Mouse (Mus musculus): ENCODE measurements at regions not wholly inside any gene's neighbourhood (a gene's known extent, or its start where the extent isn't known, plus 50 kb on each side); places are given as distances from the start of the nearest gene placed in this dataset.

GRCm38 (mm10) chr5:73874770-73875169 lies 193.5 kb downstream of the Usp46 start:
- 92% methylated on average over 1 of the region's 1 CpGs for WGBS

GRCm38 (mm10) chr5:73875847-73876246 lies 192.4 kb downstream of the Usp46 start:
- H3K4me3 ChIP-seq (ENCODE audit: low read depth, low read length) = no peak overlapping the region
- DNase-seq (ENCODE audit: low spot score) (no peak), ATAC-seq (replicated peaks; ENCODE audit: low FRiP score) (no peak)
- H3K27me3 ChIP-seq (ENCODE audit: control insufficient read depth, insufficient read depth, low read length) = no peaks in the 10 kb centered on the region
- no peaks in the 10 kb centered on the region for H3K9me3 ChIP-seq (ENCODE audit: control insufficient read depth, low read length)
- H3K36me3 ChIP-seq (ENCODE audit: control insufficient read depth, insufficient read depth, low read length) = no peaks in the 10 kb centered on the region
- no peak overlapping the region for H3K27ac ChIP-seq (ENCODE audit: low read depth, low read length)
- H3K4me2 ChIP-seq (ENCODE audit: low read depth, low read length, severe bottlenecking) = no peak overlapping the region
- H3K4me1 ChIP-seq (replicated peaks; ENCODE audit: control insufficient read depth, insufficient read depth, low read length) = no peaks in the 10 kb centered on the region
- WGBS = 78% methylated on average over 3 of the region's 3 CpGs
- no peak overlapping the region for H3K9ac ChIP-seq (ENCODE audit: low read length)

More at GRCm38 (mm10) chr5:73874770-73875169, 193.5 kb downstream of the Usp46 start:
- ATAC-seq (replicated peaks; ENCODE audit: low FRiP score) (no peak), DNase-seq (ENCODE audit: low spot score) (no peak)
- Histone ChIP-seq H3K9me3 (ENCODE audit: control insufficient read depth, low read length) (no peaks in the 10 kb centered on the region), H3K27ac (ENCODE audit: low read depth, low read length) (no peak overlapping the region), H3K4me1 (replicated peaks; ENCODE audit: control insufficient read depth, insufficient read depth, low read length) (no peaks in the 10 kb centered on the region), H3K36me3 (ENCODE audit: control insufficient read depth, insufficient read depth, low read length) (no peaks in the 10 kb centered on the region), H3K9ac (ENCODE audit: low read length) (no peak overlapping the region), H3K4me3 (ENCODE audit: low read depth, low read length) (no peak overlapping the region), H3K27me3 (ENCODE audit: control insufficient read depth, insufficient read depth, low read length) (no peaks in the 10 kb centered on the region), H3K4me2 (ENCODE audit: low read depth, low read length, severe bottlenecking) (no peak overlapping the region)

GRCm38 (mm10) chr5:73880936-73881335 lies 187.3 kb downstream of the Usp46 start:
- 83% methylated on average over 3 of the region's 3 CpGs for WGBS
- no peaks in the 10 kb centered on the region for H3K27me3 ChIP-seq (ENCODE audit: control insufficient read depth, insufficient read depth, low read length)
- no peak overlapping the region for H3K4me3 ChIP-seq (ENCODE audit: low read depth, low read length)
- H3K4me1 ChIP-seq (replicated peaks; ENCODE audit: control insufficient read depth, insufficient read depth, low read length) = no peaks in the 10 kb centered on the region
- no peaks in the 10 kb centered on the region for H3K36me3 ChIP-seq (ENCODE audit: control insufficient read depth, insufficient read depth, low read length)
- H3K27ac ChIP-seq (ENCODE audit: low read depth, low read length) = no peak overlapping the region
- H3K9ac ChIP-seq (ENCODE audit: low read length) = no peak overlapping the region
- ATAC-seq (replicated peaks; ENCODE audit: low FRiP score) (no peak), DNase-seq (ENCODE audit: low spot score) (no peak)
- H3K9me3 ChIP-seq (ENCODE audit: control insufficient read depth, low read length) = no peaks in the 10 kb centered on the region
- H3K4me2 ChIP-seq (ENCODE audit: low read depth, low read length, severe bottlenecking) = no peak overlapping the region

- Histone ChIP-seq H3K9me3 (ENCODE audit: control insufficient read depth, low read length) (no peaks in the 10 kb centered on the region), H3K4me3 (ENCODE audit: low read depth, low read length) (no peak overlapping the region), H3K4me2 (ENCODE audit: low read depth, low read length, severe bottlenecking) (no peak overlapping the region), H3K36me3 (ENCODE audit: control insufficient read depth, insufficient read depth, low read length) (no peaks in the 10 kb centered on the region), H3K9ac (ENCODE audit: low read length) (no peak overlapping the region), H3K4me1 (replicated peaks; ENCODE audit: control insufficient read depth, insufficient read depth, low read length) (no peaks in the 10 kb centered on the region), H3K27ac (ENCODE audit: low read depth, low read length) (no peak overlapping the region), H3K27me3 (ENCODE audit: control insufficient read depth, insufficient read depth, low read length) (no peaks in the 10 kb centered on the region)
- no peak for ATAC-seq (replicated peaks; ENCODE audit: low FRiP score)
- DNase-seq (ENCODE audit: low spot score) = peak; percentile 54
- 72% methylated on average over 5 of the region's 5 CpGs for WGBS
Measured at GRCm38 (mm10) chr5:73881941-73882340, 186.3 kb downstream of the Usp46 start.

GRCm38 (mm10) chr5:73884998-73885397 lies 183.2 kb downstream of the Usp46 start:
- no peak overlapping the region for H3K4me2 ChIP-seq (ENCODE audit: low read depth, low read length, severe bottlenecking)

GRCm38 (mm10) chr5:73885691-73886090 lies 182.5 kb downstream of the Usp46 start:
- 93% methylated on average over 1 of the region's 1 CpGs for WGBS
- Histone ChIP-seq H3K27ac (ENCODE audit: low read depth, low read length) (no peak overlapping the region), H3K9ac (ENCODE audit: low read length) (no peak overlapping the region), H3K4me2 (ENCODE audit: low read depth, low read length, severe bottlenecking) (no peak overlapping the region), H3K4me1 (replicated peaks; ENCODE audit: control insufficient read depth, insufficient read depth, low read length) (no peaks in the 10 kb centered on the region), H3K27me3 (ENCODE audit: control insufficient read depth, insufficient read depth, low read length) (no peaks in the 10 kb centered on the region), H3K4me3 (ENCODE audit: low read depth, low read length) (no peak overlapping the region), H3K9me3 (ENCODE audit: control insufficient read depth, low read length) (no peaks in the 10 kb centered on the region), H3K36me3 (ENCODE audit: control insufficient read depth, insufficient read depth, low read length) (no peaks in the 10 kb centered on the region)
- ATAC-seq (replicated peaks; ENCODE audit: low FRiP score) (no peak), DNase-seq (ENCODE audit: low spot score) (no peak)

More at GRCm38 (mm10) chr5:73884998-73885397, 183.2 kb downstream of the Usp46 start:
- no peak overlapping the region for H3K27ac ChIP-seq (ENCODE audit: low read depth, low read length)
- no peak overlapping the region for H3K4me3 ChIP-seq (ENCODE audit: low read depth, low read length)
- no peaks in the 10 kb centered on the region for H3K27me3 ChIP-seq (ENCODE audit: control insufficient read depth, insufficient read depth, low read length)
- ATAC-seq (replicated peaks; ENCODE audit: low FRiP score) = no peak
- no peaks in the 10 kb centered on the region for H3K9me3 ChIP-seq (ENCODE audit: control insufficient read depth, low read length)
- no peak overlapping the region for H3K9ac ChIP-seq (ENCODE audit: low read length)
- no peak for DNase-seq (ENCODE audit: low spot score)
- H3K36me3 ChIP-seq (ENCODE audit: control insufficient read depth, insufficient read depth, low read length) = no peaks in the 10 kb centered on the region
- no peaks in the 10 kb centered on the region for H3K4me1 ChIP-seq (replicated peaks; ENCODE audit: control insufficient read depth, insufficient read depth, low read length)
- 78% methylated on average over 12 of the region's 12 CpGs for WGBS

- Histone ChIP-seq H3K4me3 (ENCODE audit: low read depth, low read length) (no peak overlapping the region), H3K9ac (ENCODE audit: low read length) (no peak overlapping the region), H3K27me3 (ENCODE audit: control insufficient read depth, insufficient read depth, low read length) (no peaks in the 10 kb centered on the region), H3K4me1 (replicated peaks; ENCODE audit: control insufficient read depth, insufficient read depth, low read length) (no peaks in the 10 kb centered on the region), H3K27ac (ENCODE audit: low read depth, low read length) (no peak overlapping the region), H3K36me3 (ENCODE audit: control insufficient read depth, insufficient read depth, low read length) (no peaks in the 10 kb centered on the region), H3K4me2 (ENCODE audit: low read depth, low read length, severe bottlenecking) (no peak overlapping the region), H3K9me3 (ENCODE audit: control insufficient read depth, low read length) (no peaks in the 10 kb centered on the region)
- 72% methylated on average over 8 of the region's 8 CpGs for WGBS
- no peak for ATAC-seq (replicated peaks; ENCODE audit: low FRiP score)
- no peak for DNase-seq (ENCODE audit: low spot score)
Measured at GRCm38 (mm10) chr5:73887306-73887958, 180.8 kb downstream of the Usp46 start.

GRCm38 (mm10) chr5:73888391-73888790 lies 179.8 kb downstream of the Usp46 start:
- DNase-seq (ENCODE audit: low spot score) = no peak
- H3K36me3 ChIP-seq (ENCODE audit: control insufficient read depth, insufficient read depth, low read length) = no peaks in the 10 kb centered on the region
- no peak overlapping the region for H3K27ac ChIP-seq (ENCODE audit: low read depth, low read length)
- no peaks in the 10 kb centered on the region for H3K9me3 ChIP-seq (ENCODE audit: control insufficient read depth, low read length)
- ATAC-seq (replicated peaks; ENCODE audit: low FRiP score) = no peak
- H3K9ac ChIP-seq (ENCODE audit: low read length) = no peak overlapping the region
- no peaks in the 10 kb centered on the region for H3K4me1 ChIP-seq (replicated peaks; ENCODE audit: control insufficient read depth, insufficient read depth, low read length)
- H3K4me2 ChIP-seq (ENCODE audit: low read depth, low read length, severe bottlenecking) = no peak overlapping the region
- H3K4me3 ChIP-seq (ENCODE audit: low read depth, low read length) = no peak overlapping the region
- no peaks in the 10 kb centered on the region for H3K27me3 ChIP-seq (ENCODE audit: control insufficient read depth, insufficient read depth, low read length)
- 63% methylated on average over 2 of the region's 2 CpGs for WGBS

- 81% methylated on average over 1 of the region's 1 CpGs for WGBS
- no peak for DNase-seq (ENCODE audit: low spot score)
- no peak for ATAC-seq (replicated peaks; ENCODE audit: low FRiP score)
Measured at GRCm38 (mm10) chr5:73889342-73889741, 178.9 kb downstream of the Usp46 start.

More at GRCm38 (mm10) chr5:73889342-73889741, 178.9 kb downstream of the Usp46 start:
- H3K27me3 ChIP-seq (ENCODE audit: control insufficient read depth, insufficient read depth, low read length) = no peaks in the 10 kb centered on the region
- no peak overlapping the region for H3K27ac ChIP-seq (ENCODE audit: low read depth, low read length)
- H3K36me3 ChIP-seq (ENCODE audit: control insufficient read depth, insufficient read depth, low read length) = no peaks in the 10 kb centered on the region
- H3K4me1 ChIP-seq (replicated peaks; ENCODE audit: control insufficient read depth, insufficient read depth, low read length) = no peaks in the 10 kb centered on the region
- H3K4me3 ChIP-seq (ENCODE audit: low read depth, low read length) = no peak overlapping the region
- H3K9me3 ChIP-seq (ENCODE audit: control insufficient read depth, low read length) = no peaks in the 10 kb centered on the region
- no peak overlapping the region for H3K9ac ChIP-seq (ENCODE audit: low read length)
- H3K4me2 ChIP-seq (ENCODE audit: low read depth, low read length, severe bottlenecking) = no peak overlapping the region
